27 mouse cellular contexts compared by ENCODE assay signal in the genomic region with DNA sequence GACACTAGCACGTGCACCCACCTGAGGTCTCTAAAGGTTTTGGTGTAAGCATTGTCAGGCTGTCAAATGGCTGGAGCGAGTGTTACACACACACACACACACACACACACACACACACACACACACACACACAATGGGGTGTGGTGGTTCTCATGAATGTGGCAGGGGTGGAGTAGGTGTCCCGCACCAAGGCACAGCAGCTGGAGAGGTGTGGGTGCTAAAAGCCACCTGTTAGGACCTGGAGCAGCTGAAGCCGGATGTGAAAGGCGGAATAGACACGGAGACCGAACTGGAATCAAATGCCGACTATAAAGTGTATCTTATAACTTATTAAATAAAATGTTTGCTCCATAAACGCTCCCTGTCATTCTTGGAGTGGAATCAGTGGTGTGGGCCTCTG. TPM values are rescaled to one million over a fixed set of nuclear protein-coding genes. Genes with fewer than 3 reads are reported as not detected.
"Had no signal": no experiment of that assay in that cellular context is flagged by ENCODE, and none has a peak within 500 bp of the region (broad histone marks: within the 10 kb centered on the region; RNA-seq: fewer than 3 reads in every experiment).

No protein-coding gene starts in this region.

- DNase-seq: gastrocnemius, postnatal 14 days; gastrocnemius, postnatal 36 days; heart, adult 11 months; heart, adult 2 months; heart, postnatal 14 days; heart, postnatal 36 days; kidney, postnatal 14 days; layer of hippocampus, adult 9-11 months; layer of hippocampus, postnatal 36 days; left cerebral cortex, postnatal 4 days; liver, embryonic 13.5 days had no signal

- H3K4me3 ChIP-seq: heart, adult 2 months; heart, embryonic 13.5 days; heart, embryonic 15.5 days; hindbrain, embryonic 13.5 days; hindbrain, embryonic 15.5 days; limb, embryonic 13.5 days; limb, embryonic 15.5 days; liver, embryonic 13.5 days had no signal

- H3K9me3 ChIP-seq: heart, embryonic 13.5 days; heart, embryonic 15.5 days; hindbrain, embryonic 13.5 days; hindbrain, embryonic 15.5 days; limb, embryonic 13.5 days; limb, embryonic 15.5 days; liver, embryonic 13.5 days had no signal

- H3K4me2 ChIP-seq: heart, embryonic 11.5 days; heart, embryonic 13.5 days; heart, embryonic 15.5 days; hindbrain, embryonic 13.5 days; hindbrain, embryonic 15.5 days; limb, embryonic 13.5 days; limb, embryonic 15.5 days; liver, embryonic 13.5 days had no signal

- ATAC-seq: hindbrain, postnatal 0 days had no signal

- H3K4me1 ChIP-seq: hindbrain, embryonic 13.5 days; hindbrain, embryonic 15.5 days had no signal

- H3K27ac ChIP-seq: heart, adult 2 months; hindbrain, embryonic 13.5 days; hindbrain, embryonic 15.5 days; hindbrain, postnatal 0 days; limb, embryonic 13.5 days; limb, embryonic 15.5 days had no signal

- H3K9ac ChIP-seq: heart, embryonic 13.5 days; heart, embryonic 15.5 days; hindbrain, embryonic 13.5 days; hindbrain, embryonic 15.5 days; limb, embryonic 13.5 days; limb, embryonic 15.5 days; liver, embryonic 13.5 days had no signal

- H3K27me3 ChIP-seq: heart, embryonic 13.5 days; heart, embryonic 15.5 days; hindbrain, embryonic 13.5 days; hindbrain, embryonic 15.5 days; limb, embryonic 13.5 days; limb, embryonic 15.5 days; liver, embryonic 13.5 days had no signal

RNA-seq across cellular contexts. Expression of a gene that starts 5.9 kb away (rescaled TPM):
- polyA plus RNA-seq: gonadal fat pad, adult 2 months; heart, adult 2 months; heart, embryonic 13.5 days; heart, embryonic 15.5 days; heart, postnatal 0 days; hindbrain, embryonic 11.5 days; hindbrain, embryonic 15.5 days; intestine, embryonic 14.5 days; kidney, adult 2 months; kidney, embryonic 16.5 days; large intestine, adult 2 months; limb, embryonic 13.5 days; limb, embryonic 15.5 days; liver, adult 2 months; liver, embryonic 13.5 days had no signal
